Mouse (Mus musculus): ENCODE data around the gene Pmp22. TPM values are rescaled to one million over a fixed set of nuclear protein-coding genes. Genes with fewer than 3 reads are reported as not detected.

Pmp22 gene
- polyA plus RNA-seq, 1 experiment from 2014 or later: 102 TPM

DNA sequence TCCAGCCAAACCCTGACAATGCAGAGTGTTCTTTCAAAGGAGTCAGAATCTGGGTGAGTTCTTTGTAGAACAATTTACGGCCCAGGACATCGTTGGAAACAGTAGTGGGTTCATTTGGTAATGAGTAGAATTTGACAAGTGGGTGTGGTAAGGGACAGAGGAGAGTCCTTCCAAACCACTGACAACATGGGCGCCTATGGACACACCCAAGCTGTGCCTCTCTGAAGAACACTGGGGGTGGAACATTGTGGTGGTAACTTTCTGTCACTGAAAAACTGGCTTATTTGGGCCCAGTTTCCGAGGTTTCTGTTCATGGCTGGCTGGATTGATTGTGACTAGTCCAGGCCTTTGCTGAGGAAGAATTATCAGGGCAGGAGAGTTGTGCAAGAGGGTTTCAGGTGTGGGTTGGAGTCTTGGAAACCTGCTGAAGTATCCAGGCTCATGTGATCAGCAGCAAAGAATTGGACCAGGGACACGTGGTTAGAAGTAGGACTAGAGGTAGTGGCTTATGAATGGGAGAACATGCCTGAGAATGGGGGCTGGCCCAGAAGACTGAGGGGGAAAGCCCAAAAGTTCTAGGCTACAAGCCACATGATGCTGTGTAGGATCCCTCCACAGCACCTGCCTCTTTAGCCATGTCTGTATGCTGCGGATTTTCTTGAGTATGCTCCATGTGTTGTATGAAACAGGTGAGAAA lies 35.4 kb downstream of the Pmp22 start:
- Histone ChIP-seq H3K27ac (replicated peaks) (no peak overlapping the region), H3K4me2 (replicated peaks; ENCODE audit: low read depth) (no peak overlapping the region), H3K4me3 (ENCODE audit: low read depth, low read length) (no peak overlapping the region), H3K27me3 (ENCODE audit: control insufficient read depth, insufficient read depth, low read length) (no peaks in the 10 kb centered on the region), H3K9me3 (ENCODE audit: control insufficient read depth, low read length) (no peaks in the 10 kb centered on the region), H3K36me3 (ENCODE audit: control insufficient read depth, insufficient read depth, low read length) (no peaks in the 10 kb centered on the region), H3K9ac (ENCODE audit: low read length) (no peak overlapping the region), H3K4me1 (replicated peaks; ENCODE audit: control insufficient read depth, insufficient read depth) (no peaks in the 10 kb centered on the region)
- DNase-seq (ENCODE audit: low spot score) (no peak), ATAC-seq (ENCODE audit: low FRiP score, low TSS enrichment) (no peak)
- WGBS: 83% methylated on average over 6 of the region's 6 CpGs
- TF ChIP-seq CTCF (IDR thresholded peaks at IDR 0.05; ENCODE audit: low read depth): no peak
- TF ChIP-seq EP300 (optimal IDR thresholded peaks at IDR 0.05): no peak

GRCm38 (mm10) chr11:63164756-63165484 lies 36.1 kb downstream of the Pmp22 start:
- Histone ChIP-seq H3K4me1 (replicated peaks; ENCODE audit: control insufficient read depth, insufficient read depth) (no peaks in the 10 kb centered on the region), H3K9ac (ENCODE audit: low read length) (no peak overlapping the region), H3K27me3 (ENCODE audit: control insufficient read depth, insufficient read depth, low read length) (no peaks in the 10 kb centered on the region), H3K27ac (replicated peaks) (no peak overlapping the region), H3K4me2 (replicated peaks; ENCODE audit: low read depth) (no peak overlapping the region), H3K36me3 (ENCODE audit: control insufficient read depth, insufficient read depth, low read length) (no peaks in the 10 kb centered on the region), H3K4me3 (ENCODE audit: low read depth, low read length) (no peak overlapping the region), H3K9me3 (ENCODE audit: control insufficient read depth, low read length) (no peaks in the 10 kb centered on the region)
- ATAC-seq (ENCODE audit: low FRiP score, low TSS enrichment): no peak
- DNase-seq (ENCODE audit: low spot score): no peak
- TF ChIP-seq EP300 (optimal IDR thresholded peaks at IDR 0.05): no peak
- TF ChIP-seq CTCF (IDR thresholded peaks at IDR 0.05; ENCODE audit: low read depth): peak; percentile 70
- whole genome bisulfite sequencing: 48% methylated on average over 7 of the region's 7 CpGs

GRCm38 (mm10) chr11:63167826-63168225 lies 39.0 kb downstream of the Pmp22 start:
- no peak for TF ChIP-seq EP300 (optimal IDR thresholded peaks at IDR 0.05)
- TF ChIP-seq CTCF (IDR thresholded peaks at IDR 0.05; ENCODE audit: low read depth): no peak
- H3K27me3 ChIP-seq (ENCODE audit: control insufficient read depth, insufficient read depth, low read length): no peaks in the 10 kb centered on the region
- H3K36me3 ChIP-seq (ENCODE audit: control insufficient read depth, insufficient read depth, low read length): no peaks in the 10 kb centered on the region
- H3K4me3 ChIP-seq (ENCODE audit: low read depth, low read length): no peak overlapping the region
- H3K9ac ChIP-seq (ENCODE audit: low read length): no peak overlapping the region
- H3K27ac ChIP-seq (replicated peaks): no peak overlapping the region
- WGBS: 35% methylated on average over 4 of the region's 4 CpGs
- no peaks in the 10 kb centered on the region for H3K9me3 ChIP-seq (ENCODE audit: control insufficient read depth, low read length)
- DNase-seq (ENCODE audit: low spot score): no peak
- ATAC-seq (ENCODE audit: low FRiP score, low TSS enrichment): no peak; the same call in 1 of the 2 replicates
- no peaks in the 10 kb centered on the region for H3K4me1 ChIP-seq (replicated peaks; ENCODE audit: control insufficient read depth, insufficient read depth)
- no peak overlapping the region for H3K4me2 ChIP-seq (replicated peaks; ENCODE audit: low read depth)

- H3K27ac ChIP-seq (replicated peaks): no peak overlapping the region
- no peaks in the 10 kb centered on the region for H3K27me3 ChIP-seq (ENCODE audit: control insufficient read depth, insufficient read depth, low read length)
- H3K4me1 ChIP-seq (replicated peaks; ENCODE audit: control insufficient read depth, insufficient read depth): no peaks in the 10 kb centered on the region
- DNase-seq (ENCODE audit: low spot score): no peak
- H3K9me3 ChIP-seq (ENCODE audit: control insufficient read depth, low read length): no peaks in the 10 kb centered on the region
- no peaks in the 10 kb centered on the region for H3K36me3 ChIP-seq (ENCODE audit: control insufficient read depth, insufficient read depth, low read length)
- 18% methylated on average over 9 of the region's 9 CpGs for WGBS
- no peak overlapping the region for H3K4me2 ChIP-seq (replicated peaks; ENCODE audit: low read depth)
- H3K9ac ChIP-seq (ENCODE audit: low read length): no peak overlapping the region
- no peak overlapping the region for H3K4me3 ChIP-seq (ENCODE audit: low read depth, low read length)
- peak; percentile 28; the same call in 1 of the 2 replicates for TF ChIP-seq CTCF (IDR thresholded peaks at IDR 0.05; ENCODE audit: low read depth)
- TF ChIP-seq EP300 (optimal IDR thresholded peaks at IDR 0.05): no peak
- no peak for ATAC-seq (ENCODE audit: low FRiP score, low TSS enrichment)
Measured at GRCm38 (mm10) chr11:63168551-63169258, 39.9 kb downstream of the Pmp22 start.

GRCm38 (mm10) chr11:63171977-63172376 lies 43.2 kb downstream of the Pmp22 start:
- Histone ChIP-seq H3K4me2 (replicated peaks; ENCODE audit: low read depth) (no peak overlapping the region), H3K4me1 (replicated peaks; ENCODE audit: control insufficient read depth, insufficient read depth) (no peaks in the 10 kb centered on the region), H3K27ac (replicated peaks) (no peak overlapping the region), H3K9ac (ENCODE audit: low read length) (no peak overlapping the region), H3K9me3 (ENCODE audit: control insufficient read depth, low read length) (no peaks in the 10 kb centered on the region), H3K36me3 (ENCODE audit: control insufficient read depth, insufficient read depth, low read length) (no peaks in the 10 kb centered on the region), H3K27me3 (ENCODE audit: control insufficient read depth, insufficient read depth, low read length) (no peaks in the 10 kb centered on the region), H3K4me3 (ENCODE audit: low read depth, low read length) (no peak overlapping the region)
- TF ChIP-seq EP300 (optimal IDR thresholded peaks at IDR 0.05) (no peak), CTCF (IDR thresholded peaks at IDR 0.05; ENCODE audit: low read depth) (peak; percentile 72)
- 31% methylated on average over 1 of the region's 1 CpGs for WGBS
- no peak for DNase-seq (ENCODE audit: low spot score)
- no peak for ATAC-seq (ENCODE audit: low FRiP score, low TSS enrichment)

All from stomach, postnatal 0 days (tissue).